Mouse (Mus musculus): Measurements from ENCODE around the gene Megf11.
"Not testable (repeated sequence)": the region's sequence is repeated elsewhere in the genome, so short reads cannot be mapped to it uniquely, and the experiment has no call there.

The Megf11 gene

DNA sequence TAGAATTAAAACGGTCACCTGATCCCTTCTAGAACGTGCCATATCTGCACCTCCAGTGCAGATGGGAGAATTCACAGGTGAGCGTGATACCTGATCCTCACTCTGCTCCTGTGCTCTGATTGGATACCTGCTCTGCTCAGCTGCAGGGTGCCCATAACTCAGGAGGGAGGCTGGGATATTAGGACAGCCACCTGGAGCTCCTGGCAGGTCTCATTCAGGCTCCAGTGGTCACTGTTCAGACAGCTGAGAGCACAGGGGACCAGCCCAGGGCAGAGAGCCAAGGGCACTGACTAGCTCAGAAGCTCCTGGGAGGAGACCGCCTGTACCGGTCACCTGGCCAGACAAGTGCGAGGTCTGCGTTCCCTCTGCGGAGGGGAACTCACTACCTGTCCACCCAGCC lies 80.7 kb downstream of the Megf11 start:
- no peak for DNase-seq (ENCODE audit: low read depth, low spot score)

- no peak for DNase-seq (ENCODE audit: low read depth, low spot score)
Measured at GRCm38 (mm10) chr9:64466564-64466963, 81.1 kb downstream of the Megf11 start.

DNA sequence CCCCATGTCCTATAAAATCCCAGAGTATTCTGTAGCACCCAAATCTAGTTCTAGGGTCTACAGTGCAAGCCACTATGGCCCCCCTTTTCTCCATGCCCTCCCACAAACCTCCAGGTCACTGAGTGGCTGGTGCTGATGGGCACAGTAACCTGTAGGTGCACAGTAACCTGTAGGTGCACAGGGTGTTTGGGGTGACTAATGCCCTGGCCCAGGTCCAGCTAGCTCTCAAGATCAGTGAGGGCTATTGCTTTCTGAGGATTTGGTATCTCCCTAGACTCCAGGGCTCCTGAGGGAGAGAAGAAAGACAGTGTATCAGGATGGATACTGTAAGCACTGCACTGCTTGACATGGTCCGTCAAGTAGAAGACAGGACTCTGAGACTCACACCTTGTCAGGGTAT lies 85.4 kb downstream of the Megf11 start:
- no peak for DNase-seq (ENCODE audit: low read depth, low spot score)

DNA sequence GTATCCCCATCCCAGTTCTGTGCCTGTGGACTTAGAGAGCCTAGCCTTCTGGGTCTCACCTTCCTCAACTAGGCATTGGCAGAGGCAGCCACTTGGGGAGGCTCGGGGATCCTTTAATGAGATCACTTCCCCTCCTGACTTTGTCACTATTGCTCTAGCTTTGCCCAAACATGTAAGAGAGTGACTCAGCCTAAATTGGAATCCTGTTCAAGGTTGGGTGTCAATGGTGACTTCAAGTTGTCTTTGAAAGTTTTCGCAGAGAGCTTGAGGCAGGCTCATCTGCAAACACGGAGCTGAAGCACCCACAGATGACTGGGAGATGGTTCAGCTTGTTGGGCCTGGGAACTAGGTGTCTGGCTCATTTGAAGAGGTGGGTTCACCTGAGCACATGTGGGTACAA lies 85.9 kb downstream of the Megf11 start:
- DNase-seq (ENCODE audit: low read depth, low spot score), result no peak

- DNase-seq (ENCODE audit: low read depth, low spot score), result no peak
Measured at GRCm38 (mm10) chr9:64472165-64472564, 86.7 kb downstream of the Megf11 start.

GRCm38 (mm10) chr9:64472743-64473142 lies 87.3 kb downstream of the Megf11 start:
- DNase-seq (ENCODE audit: low read depth, low spot score), result no peak

GRCm38 (mm10) chr9:64473170-64473569 lies 87.7 kb downstream of the Megf11 start:
- no peak for DNase-seq (ENCODE audit: low read depth, low spot score)

- no peak for DNase-seq (ENCODE audit: low read depth, low spot score)
Measured at GRCm38 (mm10) chr9:64473695-64474094, 88.3 kb downstream of the Megf11 start.

DNA sequence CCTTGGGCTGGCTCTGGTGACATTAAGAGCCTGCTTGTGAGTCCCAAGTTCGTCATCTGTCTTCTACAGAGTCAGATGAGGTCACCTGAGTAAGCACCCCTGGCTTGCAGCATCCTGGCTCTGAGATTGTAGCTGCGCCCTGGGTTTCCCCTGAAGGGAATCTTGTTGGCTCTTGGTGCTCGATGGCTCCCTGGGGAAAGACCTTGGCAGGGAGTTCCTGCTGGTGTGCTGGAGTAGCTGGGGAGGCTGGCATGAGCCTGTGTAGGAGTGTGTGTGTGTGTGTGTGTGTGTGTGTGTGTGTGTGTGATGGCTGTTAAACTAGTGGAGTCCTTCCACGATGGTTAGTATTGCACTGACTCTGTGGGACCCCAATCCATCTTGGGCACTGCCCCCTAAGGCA lies 88.7 kb downstream of the Megf11 start:
- DNase-seq (ENCODE audit: low read depth, low spot score), result no peak

- no peak for DNase-seq (ENCODE audit: low read depth, low spot score)
Measured at GRCm38 (mm10) chr9:64475942-64476341, 90.5 kb downstream of the Megf11 start.

- not testable (repeated sequence) for DNase-seq (ENCODE audit: low read depth, low spot score)
Measured at GRCm38 (mm10) chr9:64477397-64477796, 92.0 kb downstream of the Megf11 start.

DNA sequence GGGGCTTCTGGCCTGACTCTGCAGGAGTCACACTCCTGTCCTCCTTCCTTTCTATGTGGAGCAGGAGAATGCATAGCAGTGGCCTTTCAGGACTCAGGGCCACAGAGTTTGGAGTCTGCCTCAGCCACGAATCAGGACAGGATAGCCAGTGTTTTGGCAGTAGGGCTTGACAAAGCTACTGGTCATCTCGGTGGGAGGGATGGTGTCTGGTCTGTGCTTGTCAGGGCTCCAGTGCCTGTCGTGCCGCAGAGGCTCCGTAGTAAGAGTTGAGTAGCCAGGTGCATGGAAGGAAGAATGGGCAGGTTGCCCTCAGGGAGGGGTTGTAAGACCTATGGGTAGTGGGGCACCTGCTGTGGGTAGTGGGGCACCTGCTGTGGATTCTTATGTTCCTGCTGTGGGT lies 96.7 kb downstream of the Megf11 start:
- DNase-seq (ENCODE audit: low read depth, low spot score), result no peak

DNA sequence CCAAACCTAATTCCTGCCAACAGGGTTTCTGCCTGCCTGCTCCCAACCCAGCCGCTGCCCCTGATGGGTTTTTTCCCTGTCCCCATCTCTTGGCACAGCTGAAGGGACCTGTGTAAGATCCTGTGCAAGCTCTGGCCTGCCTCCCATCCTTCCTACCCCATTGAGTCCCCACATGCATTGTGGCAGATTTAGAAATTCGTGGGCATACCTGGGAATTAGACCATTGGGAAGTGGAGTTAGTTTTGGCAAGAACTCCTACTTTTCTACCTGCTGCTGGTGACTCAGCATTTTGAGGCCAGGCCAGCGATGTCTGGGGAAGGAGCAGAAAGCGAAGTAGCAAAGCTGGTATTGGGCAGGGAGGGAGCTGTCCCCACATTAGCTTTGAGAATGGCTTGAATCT lies 102.0 kb downstream of the Megf11 start:
- peak; percentile 21 for DNase-seq (ENCODE audit: low read depth, low spot score)

- DNase-seq (ENCODE audit: low read depth, low spot score), result no peak
Measured at GRCm38 (mm10) chr9:64494647-64495046, 109.2 kb downstream of the Megf11 start.

- DNase-seq (ENCODE audit: low read depth, low spot score), result no peak
Measured at GRCm38 (mm10) chr9:64498929-64499328, 113.5 kb downstream of the Megf11 start.

GRCm38 (mm10) chr9:64501211-64501610 lies 115.8 kb downstream of the Megf11 start:
- DNase-seq (ENCODE audit: low read depth, low spot score), result no peak

GRCm38 (mm10) chr9:64503996-64504395 lies 118.6 kb downstream of the Megf11 start:
- no peak for DNase-seq (ENCODE audit: low read depth, low spot score)

DNA sequence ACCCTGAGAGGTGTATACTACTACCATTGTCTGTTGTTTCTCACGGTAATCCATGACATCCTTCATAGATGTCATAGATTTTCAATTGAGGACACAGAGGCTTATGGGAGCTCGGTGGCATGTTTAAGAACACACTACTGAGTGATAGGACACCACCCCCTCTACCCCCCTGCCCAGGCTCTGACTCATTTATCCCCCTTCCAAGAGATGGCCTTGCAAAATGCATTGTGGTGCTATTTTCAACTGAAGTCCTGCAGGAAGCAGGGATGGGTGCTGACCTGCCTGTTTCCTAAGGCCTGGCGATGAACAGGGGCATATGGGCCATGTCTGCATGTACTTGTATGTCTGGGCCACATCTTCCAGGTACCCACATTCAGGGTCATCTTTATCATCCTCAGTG lies 119.0 kb downstream of the Megf11 start:
- DNase-seq (ENCODE audit: low read depth, low spot score), result no peak

DNA sequence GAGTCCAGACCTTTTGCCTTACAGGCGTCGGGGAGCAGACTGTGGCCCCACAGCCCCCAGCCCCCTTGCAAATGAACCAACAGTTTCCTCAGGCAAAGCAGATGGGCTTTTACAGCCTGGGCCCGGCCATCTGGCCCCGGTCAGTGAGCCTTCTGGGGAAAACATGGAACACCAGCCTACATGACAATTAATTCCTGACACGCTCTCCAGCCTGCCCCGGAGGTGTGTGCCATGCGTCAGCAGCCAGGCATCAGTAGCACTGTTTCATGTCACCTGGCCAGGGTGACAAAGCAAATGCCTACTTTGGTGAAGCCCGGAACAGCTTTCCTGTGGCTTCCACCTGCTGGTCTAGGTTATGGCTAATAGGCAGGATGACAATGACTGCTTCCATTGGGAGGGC lies 119.5 kb downstream of the Megf11 start:
- DNase-seq (ENCODE audit: low read depth, low spot score), result no peak

GRCm38 (mm10) chr9:64506440-64507206 lies 121.2 kb downstream of the Megf11 start:
- DNase-seq (ENCODE audit: low read depth, low spot score), result no peak

GRCm38 (mm10) chr9:64507207-64507517 lies 121.7 kb downstream of the Megf11 start:
- no peak for DNase-seq (ENCODE audit: low read depth, low spot score)

DNA sequence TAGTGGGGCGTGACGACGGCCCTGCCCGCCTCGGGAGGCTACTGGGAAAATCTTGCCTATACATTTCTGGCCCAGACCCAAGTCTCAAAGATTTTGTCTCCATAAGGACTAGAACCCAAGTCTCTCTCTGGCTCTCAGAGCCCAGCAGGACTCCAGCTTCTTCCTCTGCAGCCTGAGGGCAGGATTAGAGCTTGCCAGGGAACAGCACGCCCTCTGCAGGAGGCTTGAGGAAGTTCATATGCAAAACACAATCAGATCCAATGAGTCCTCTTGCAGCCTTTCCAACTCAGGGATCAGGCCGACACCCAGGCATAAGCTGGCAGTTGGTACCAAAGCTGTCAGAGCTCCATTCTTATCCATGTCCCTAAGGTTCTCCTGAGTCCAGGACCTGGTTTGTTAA lies 122.6 kb downstream of the Megf11 start:
- DNase-seq (ENCODE audit: low read depth, low spot score), result peak; percentile 82

DNA sequence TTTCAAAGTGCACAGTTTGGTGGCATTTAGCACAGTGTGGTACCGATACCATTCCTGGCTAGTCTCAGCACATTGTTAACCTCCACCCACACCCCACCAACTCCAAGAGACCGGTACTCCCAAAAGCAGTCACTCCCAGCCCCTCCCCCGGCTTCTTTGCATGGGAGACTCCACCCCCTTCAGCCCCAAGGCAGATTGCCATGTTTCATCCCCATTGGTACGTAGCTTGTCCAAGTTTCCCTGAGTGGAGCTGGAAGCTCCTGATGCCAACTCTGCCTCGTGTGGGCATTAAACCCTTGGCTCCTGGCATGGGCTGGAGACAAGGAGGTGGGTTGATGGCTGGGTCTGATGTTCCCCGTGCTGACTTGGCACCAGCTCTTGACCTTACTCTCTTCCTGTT lies 129.4 kb downstream of the Megf11 start:
- peak; percentile 44 for DNase-seq (ENCODE audit: low read depth, low spot score)

Data from R1 (cell line).